Mouse (Mus musculus) bone marrow macrophage, adult 2 months (primary cell): ENCODE measurements around the gene Atp8a1. TPM values are rescaled to one million over a fixed set of nuclear protein-coding genes. Genes with fewer than 3 reads are reported as not detected.

Experiments used
- H3K27ac ChIP-seq: 2 replicates; pipeline ENCODE4 v1.5.1; 2012; ENCODE audit warnings: low read depth, low read length; ENCODE audit not compliant: insufficient read depth
- H3K4me1 ChIP-seq: 2 replicates; pipeline ENCODE4 v1.6.1; 2012; ENCODE audit warnings: low read length; ENCODE audit not compliant: control insufficient read depth, insufficient read depth
- H3K4me3 ChIP-seq: 2 replicates; pipeline ENCODE4 v1.5.1; 2012; ENCODE audit warnings: mild to moderate bottlenecking, low read length, moderate library complexity; ENCODE audit not compliant: insufficient read depth
- CTCF ChIP-seq: IDR thresholded peaks from 2 replicates; pipeline ENCODE4 v1.5.1; 2012; ENCODE audit warnings: low read depth, mild to moderate bottlenecking, low read length, moderate library complexity
- POLR2A ChIP-seq: IDR thresholded peaks from 2 replicates; pipeline ENCODE4 v1.6.1; 2012; ENCODE audit warnings: mild to moderate bottlenecking, low read depth, low read length, borderline replicate concordance
- polyA plus RNA-seq: library from polyadenylated mRNA; stranded (reverse); fragments of >200 nt; gene quantifications from 2 replicates; pipeline ENCODE4 v1.2.4, GENCODE M21; 2012; ENCODE audit not compliant: missing spikeins, insufficient read depth, insufficient read length

Gene Atp8a1
- polyA plus RNA-seq: 51.0 and 52.6 TPM in 2 replicates

GRCm38 (mm10) chr5:67847253-67848165 lies at the start of gene Atp8a1:
Atp8a1 (minus strand) TSS chr5:67847434.
- H3K4me1 ChIP-seq: peaks cover 22% of the 10 kb centered on the region
- peak within 1 kb of the TSS; percentile 88 for H3K4me3 ChIP-seq
- H3K27ac ChIP-seq: peak within 1 kb of the TSS; percentile 76
- TF ChIP-seq CTCF: peak; percentile 12; the same call in 1 of the 2 replicates
- TF ChIP-seq POLR2A: peak; percentile 74; the same call in 1 of the 2 replicates

- no peak overlapping the region for H3K27ac ChIP-seq
- TF ChIP-seq CTCF (no peak), POLR2A (no peak)
Observed at GRCm38 (mm10) chr5:67884422-67885210, 37.4 kb upstream of the Atp8a1 start.

GRCm38 (mm10) chr5:67883564-67884171 lies 36.4 kb upstream of the Atp8a1 start:
- no peak overlapping the region for H3K27ac ChIP-seq
- H3K4me3 ChIP-seq: no peak overlapping the region
- H3K4me1 ChIP-seq: no peaks in the 10 kb centered on the region
- TF ChIP-seq CTCF: no peak
- no peak for TF ChIP-seq POLR2A

More at GRCm38 (mm10) chr5:67884422-67885210, 37.4 kb upstream of the Atp8a1 start:
- Histone ChIP-seq H3K4me3 (no peak overlapping the region), H3K4me1 (no peaks in the 10 kb centered on the region)

GRCm38 (mm10) chr5:67871414-67871813 lies 24.2 kb upstream of the Atp8a1 start:
- H3K4me3 ChIP-seq: no peak overlapping the region
- TF ChIP-seq POLR2A: no peak
- TF ChIP-seq CTCF: no peak

GRCm38 (mm10) chr5:67866221-67866620 lies 19.0 kb upstream of the Atp8a1 start:
- H3K4me3 ChIP-seq: no peak overlapping the region
- H3K4me1 ChIP-seq: no peaks in the 10 kb centered on the region
- TF ChIP-seq POLR2A (no peak), CTCF (no peak)
- no peak overlapping the region for H3K27ac ChIP-seq

More at GRCm38 (mm10) chr5:67871414-67871813, 24.2 kb upstream of the Atp8a1 start:
- Histone ChIP-seq H3K27ac (no peak overlapping the region), H3K4me1 (no peaks in the 10 kb centered on the region)

- H3K27ac ChIP-seq: no peak overlapping the region
- H3K4me1 ChIP-seq: no peaks in the 10 kb centered on the region
- no peak for TF ChIP-seq CTCF
- no peak for TF ChIP-seq POLR2A
- no peak overlapping the region for H3K4me3 ChIP-seq
Observed at GRCm38 (mm10) chr5:67865670-67866069, 18.4 kb upstream of the Atp8a1 start.

- H3K4me1 ChIP-seq: no peaks in the 10 kb centered on the region
- no peak for TF ChIP-seq POLR2A
- TF ChIP-seq CTCF: no peak
Observed at GRCm38 (mm10) chr5:67864508-67865060, 17.4 kb upstream of the Atp8a1 start.

GRCm38 (mm10) chr5:67863950-67864391 lies 16.7 kb upstream of the Atp8a1 start:
- no peak overlapping the region for H3K4me3 ChIP-seq
- H3K4me1 ChIP-seq: no peaks in the 10 kb centered on the region
- no peak overlapping the region for H3K27ac ChIP-seq
- no peak for TF ChIP-seq POLR2A
- TF ChIP-seq CTCF: no peak

More at GRCm38 (mm10) chr5:67864508-67865060, 17.4 kb upstream of the Atp8a1 start:
- Histone ChIP-seq H3K27ac (no peak overlapping the region), H3K4me3 (no peak overlapping the region)

GRCm38 (mm10) chr5:67854963-67855606 lies 7.9 kb upstream of the Atp8a1 start:
- Histone ChIP-seq H3K27ac (no peak overlapping the region), H3K4me1 (0 out of 2 replicates have a peak, but pooled peaks cover 2% of the 10 kb centered on the region), H3K4me3 (no peak overlapping the region)
- no peak for TF ChIP-seq POLR2A
- no peak for TF ChIP-seq CTCF
